Mouse (Mus musculus): ENCODE data around the gene Mmp14. TPM values are rescaled to one million over a fixed set of nuclear protein-coding genes. Genes with fewer than 3 reads are reported as not detected.

Gene Mmp14
- total and polyA plus RNA-seq, 2 experiments from 2014 or later, result 41.8 to 46.4 TPM

- Histone ChIP-seq H3K9ac (replicated peaks; ENCODE audit: low read length, poor library complexity, severe bottlenecking) (no peak overlapping the region), H3K27ac (ENCODE audit: low read depth, low read length) (no peak overlapping the region; the same call in 1 of the 2 replicates)
- 49% methylated on average over 17 of the region's 17 CpGs for WGBS
These were observed 21.2 kb upstream of the Mmp14 start for GRCm38 (mm10) chr14:54409980-54410810.

GRCm38 (mm10) chr14:54412000-54412576 is 19.3 kb upstream of the Mmp14 start:
- no peaks in the 10 kb centered on the region for H3K4me1 ChIP-seq (ENCODE audit: insufficient read depth, low read length)
- WGBS, result 39% methylated on average over 9 of the region's 9 CpGs
- TF ChIP-seq CTCF (IDR thresholded peaks at IDR 0.05), result no peak
- no peak overlapping the region for H3K4me3 ChIP-seq (ENCODE audit: low read depth, low read length)
- H3K36me3 ChIP-seq (ENCODE audit: insufficient read depth, low read length), result no peaks in the 10 kb centered on the region
- no peak overlapping the region for H3K27ac ChIP-seq (ENCODE audit: low read depth, low read length)
- ATAC-seq (ENCODE audit: low FRiP score) (no peak), DNase-seq (ENCODE audit: low spot score) (no peak)
- H3K27me3 ChIP-seq (ENCODE audit: insufficient read depth, low read length), result 0 out of 2 replicates have a peak, but pooled peaks cover 5% of the 10 kb centered on the region
- H3K4me2 ChIP-seq (ENCODE audit: low read depth, low read length, poor library complexity, severe bottlenecking), result no peak overlapping the region
- H3K9me3 ChIP-seq (ENCODE audit: low read length), result no peaks in the 10 kb centered on the region
- H3K9ac ChIP-seq (replicated peaks; ENCODE audit: low read length, poor library complexity, severe bottlenecking), result no peak overlapping the region

More at GRCm38 (mm10) chr14:54409980-54410810, 21.2 kb upstream of the Mmp14 start:
- no peaks in the 10 kb centered on the region for H3K9me3 ChIP-seq (ENCODE audit: low read length)
- H3K4me1 ChIP-seq (ENCODE audit: insufficient read depth, low read length), result no peaks in the 10 kb centered on the region
- 0 out of 2 replicates have a peak, but pooled peaks cover under 1% of the 10 kb centered on the region for H3K27me3 ChIP-seq (ENCODE audit: insufficient read depth, low read length)
- no peak overlapping the region for H3K4me2 ChIP-seq (ENCODE audit: low read depth, low read length, poor library complexity, severe bottlenecking)
- TF ChIP-seq CTCF (IDR thresholded peaks at IDR 0.05), result no peak
- DNase-seq (ENCODE audit: low spot score), result no peak
- no peaks in the 10 kb centered on the region for H3K36me3 ChIP-seq (ENCODE audit: insufficient read depth, low read length)
- no peak overlapping the region for H3K4me3 ChIP-seq (ENCODE audit: low read depth, low read length)
- ATAC-seq (ENCODE audit: low FRiP score), result no peak

- WGBS, result 44% methylated on average over 2 of the region's 2 CpGs
- Histone ChIP-seq H3K9me3 (ENCODE audit: low read length) (no peaks in the 10 kb centered on the region), H3K4me2 (ENCODE audit: low read depth, low read length, poor library complexity, severe bottlenecking) (no peak overlapping the region), H3K36me3 (ENCODE audit: insufficient read depth, low read length) (no peaks in the 10 kb centered on the region), H3K9ac (replicated peaks; ENCODE audit: low read length, poor library complexity, severe bottlenecking) (no peak overlapping the region), H3K27me3 (ENCODE audit: insufficient read depth, low read length) (0 out of 2 replicates have a peak, but pooled peaks cover 5% of the 10 kb centered on the region), H3K4me1 (ENCODE audit: insufficient read depth, low read length) (no peaks in the 10 kb centered on the region), H3K27ac (ENCODE audit: low read depth, low read length) (no peak overlapping the region), H3K4me3 (ENCODE audit: low read depth, low read length) (no peak overlapping the region)
- TF ChIP-seq CTCF (IDR thresholded peaks at IDR 0.05), result peak; percentile 80
- DNase-seq (ENCODE audit: low spot score), result peak; percentile 49
- no peak for ATAC-seq (ENCODE audit: low FRiP score)
These were observed 18.7 kb upstream of the Mmp14 start for GRCm38 (mm10) chr14:54412629-54413170.

GRCm38 (mm10) chr14:54413877-54414700 is 17.3 kb upstream of the Mmp14 start:
- Histone ChIP-seq H3K4me2 (ENCODE audit: low read depth, low read length, poor library complexity, severe bottlenecking) (peak overlapping the region; percentile 24), H3K9me3 (ENCODE audit: low read length) (no peaks in the 10 kb centered on the region), H3K4me1 (ENCODE audit: insufficient read depth, low read length) (no peaks in the 10 kb centered on the region), H3K9ac (replicated peaks; ENCODE audit: low read length, poor library complexity, severe bottlenecking) (0 out of 2 replicates have a peak overlapping the region, but pooled peaks have one; percentile 24), H3K4me3 (ENCODE audit: low read depth, low read length) (no peak overlapping the region), H3K27ac (ENCODE audit: low read depth, low read length) (no peak overlapping the region), H3K27me3 (ENCODE audit: insufficient read depth, low read length) (0 out of 2 replicates have a peak, but pooled peaks cover 5% of the 10 kb centered on the region), H3K36me3 (ENCODE audit: insufficient read depth, low read length) (no peaks in the 10 kb centered on the region)
- no peak for DNase-seq (ENCODE audit: low spot score)
- WGBS, result 14% methylated on average over 18 of the region's 18 CpGs
- TF ChIP-seq CTCF (IDR thresholded peaks at IDR 0.05), result no peak
- ATAC-seq (ENCODE audit: low FRiP score), result no peak

DNA sequence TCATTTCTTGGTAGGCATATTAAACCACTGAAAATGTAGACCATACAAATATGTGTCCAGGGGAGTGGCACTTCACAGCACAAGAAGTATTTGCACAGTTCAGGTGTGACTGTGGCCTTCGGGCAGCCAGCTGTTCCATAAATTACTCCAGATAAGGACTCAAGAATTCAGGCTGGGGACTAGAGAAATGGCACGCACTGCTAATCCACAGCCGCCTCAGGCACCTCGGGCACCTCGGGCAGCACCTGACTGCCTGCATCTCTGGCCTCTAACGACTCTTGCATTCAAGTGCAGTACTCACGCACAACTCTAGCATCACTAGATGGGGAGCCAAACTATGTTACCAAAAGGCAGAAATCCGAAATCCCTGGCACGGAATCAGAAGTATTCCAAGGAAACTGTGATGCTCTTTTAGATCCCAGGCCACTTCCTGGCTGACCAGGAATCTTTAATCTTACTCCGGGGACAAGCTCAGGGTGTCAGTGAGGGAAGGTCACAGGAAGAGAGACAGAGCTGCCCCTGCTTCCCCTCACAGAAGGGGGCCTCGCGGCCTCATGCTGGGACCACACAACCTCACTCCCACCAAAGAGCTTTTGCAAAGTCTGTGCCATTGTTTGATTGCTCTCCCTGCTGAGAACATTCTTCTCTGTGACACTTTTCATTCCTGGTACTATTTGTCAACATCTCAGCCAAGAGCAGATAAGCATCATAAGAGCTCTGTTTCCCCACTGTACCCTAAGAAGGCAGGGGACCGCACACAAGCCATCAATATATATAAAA is 16.0 kb upstream of the Mmp14 start:
- Histone ChIP-seq H3K4me1 (ENCODE audit: insufficient read depth, low read length) (no peaks in the 10 kb centered on the region), H3K27me3 (ENCODE audit: insufficient read depth, low read length) (0 out of 2 replicates have a peak, but pooled peaks cover 5% of the 10 kb centered on the region), H3K9ac (replicated peaks; ENCODE audit: low read length, poor library complexity, severe bottlenecking) (no peak overlapping the region), H3K4me3 (ENCODE audit: low read depth, low read length) (no peak overlapping the region), H3K36me3 (ENCODE audit: insufficient read depth, low read length) (no peaks in the 10 kb centered on the region), H3K9me3 (ENCODE audit: low read length) (no peaks in the 10 kb centered on the region), H3K27ac (ENCODE audit: low read depth, low read length) (no peak overlapping the region), H3K4me2 (ENCODE audit: low read depth, low read length, poor library complexity, severe bottlenecking) (no peak overlapping the region)
- ATAC-seq (ENCODE audit: low FRiP score) (no peak), DNase-seq (ENCODE audit: low spot score) (no peak)
- no peak for TF ChIP-seq CTCF (IDR thresholded peaks at IDR 0.05)
- whole genome bisulfite sequencing, result 20% methylated on average over 13 of the region's 13 CpGs
